ENCODE assay signal across 8 mouse cellular contexts in the genomic region with DNA sequence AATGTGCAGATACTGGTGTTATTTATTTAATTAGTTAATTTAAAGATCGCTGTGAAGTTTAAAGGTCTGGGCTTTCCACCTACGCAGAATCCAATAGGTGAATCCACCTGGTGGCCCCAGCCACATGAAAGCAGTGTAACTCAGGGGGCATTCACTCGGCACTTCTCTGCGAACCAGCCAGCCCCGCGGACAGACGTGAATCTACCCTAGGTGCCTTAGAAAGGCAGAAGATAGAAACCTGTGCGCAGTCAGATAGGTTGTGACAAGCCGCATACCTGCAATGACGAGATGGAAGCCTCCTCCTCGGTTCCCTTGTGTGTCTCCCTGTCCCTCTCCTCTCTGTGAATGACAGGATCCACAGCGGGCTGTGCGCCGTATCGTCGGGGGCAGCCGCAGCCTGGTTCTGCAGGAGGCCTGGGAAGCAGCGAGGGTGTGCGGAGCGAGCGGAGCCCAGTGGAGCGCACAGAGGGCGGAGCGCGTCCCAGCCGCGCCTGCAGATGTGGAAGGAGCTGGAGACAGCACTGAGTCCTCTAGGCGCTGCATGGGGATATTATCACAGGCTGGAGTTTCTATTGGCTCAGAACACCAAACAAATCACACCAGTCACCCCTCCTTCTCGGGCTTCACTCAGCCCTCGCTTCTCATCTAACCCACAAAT. TPM values are rescaled to one million over a fixed set of nuclear protein-coding genes. Genes with fewer than 3 reads are reported as not detected.
DNase-seq lines count a peak whose midpoint lies in the region; ATAC-seq and TF ChIP-seq lines count a peak whose summit lies in the region.

Grem2 (minus strand) TSS at position 522 of the 658 bp plus-strand sequence.

- peaks cover 10% of the 10 kb centered on the region; the same call in 1 of the 2 replicates for H3K27me3 ChIP-seq in heart, embryonic 10.5 days (ENCODE audit: insufficient read depth, poor library complexity, severe bottlenecking)
- no peaks in the 10 kb centered on the region for H3K27me3 ChIP-seq in lung, embryonic 14.5 days (ENCODE audit: insufficient read depth, low read length)

- TF ChIP-seq CTCF in lung, embryonic 14.5 days (IDR thresholded peaks at IDR 0.05; ENCODE audit: low read depth): no peak

- H3K27ac ChIP-seq in heart, embryonic 10.5 days: no peak within 1 kb of the TSS
- no peak within 1 kb of the TSS for H3K27ac ChIP-seq in lung, embryonic 14.5 days (ENCODE audit: low read depth)

- intact Hi-C loops in heart, postnatal 36 days (cut with DNase I): no loop called here
- intact Hi-C loops in gastrocnemius, postnatal 14 days (cut with DNase I; ENCODE audit: low total_unique reads): loop anchor here (10.0 kb wide), 1 partner anchor 327 kb away; no protein-coding TSS in a partner anchor

- peak within 1 kb of the TSS; percentile 66 for H3K4me2 ChIP-seq in lung, embryonic 14.5 days

- H3K36me3 ChIP-seq in heart, embryonic 10.5 days: no peaks in the 10 kb centered on the region
- H3K36me3 ChIP-seq in lung, embryonic 14.5 days (ENCODE audit: insufficient read depth): no peaks in the 10 kb centered on the region

- 4% methylated on average over 30 of the region's 30 CpGs for WGBS in heart, embryonic 10.5 days
- 5% methylated on average over 29 of the region's 30 CpGs for WGBS in lung, embryonic 14.5 days

- H3K4me3 ChIP-seq in heart, embryonic 10.5 days: peak within 1 kb of the TSS; percentile 54
- H3K4me3 ChIP-seq in lung, embryonic 14.5 days (ENCODE audit: low read depth, low read length): peak within 1 kb of the TSS; percentile 37

- peaks cover 3% of the 10 kb centered on the region; the same call in 1 of the 2 replicates for H3K4me1 ChIP-seq in heart, embryonic 10.5 days
- no peaks in the 10 kb centered on the region for H3K4me1 ChIP-seq in lung, embryonic 14.5 days (ENCODE audit: insufficient read depth)

- peak; percentile 99 for ATAC-seq in lung, embryonic 14.5 days (ENCODE audit: insufficient read depth)

- no peak for DNase-seq in heart, embryonic 10.5 days (ENCODE audit: low spot score)
- no peak for DNase-seq in heart, postnatal 36 days
- DNase-seq in embryo, embryonic 11 days: peak; percentile 81
- DNase-seq in gastrocnemius, postnatal 14 days: peak; percentile 31
- peak; percentile 47 to 64 for DNase-seq in layer of hippocampus, postnatal 10 days (ENCODE audit: low spot score in 2 of 2)
- peak; percentile 82 for DNase-seq in lung, embryonic 14.5 days
- peak; percentile 8 for DNase-seq in ovary, postnatal 10 days (ENCODE audit: low spot score)
- DNase-seq in T-cell, adult 2 months (ENCODE audit: low spot score): no peak

- H3K9ac ChIP-seq in lung, embryonic 14.5 days: peak within 1 kb of the TSS; percentile 38

- no peaks in the 10 kb centered on the region for H3K9me3 ChIP-seq in heart, embryonic 10.5 days
- no peaks in the 10 kb centered on the region for H3K9me3 ChIP-seq in lung, embryonic 14.5 days (ENCODE audit: low read depth, low read length)

RNA-seq across cellular contexts. Expression of gene Grem2, which starts in this region (rescaled TPM):
- 0.06 and 0.28 TPM in 2 replicates for polyA plus RNA-seq in heart, embryonic 10.5 days (2016; fragmentation: Nextera tagmentation; extraction: Ambion mirVana)
- total RNA-seq in heart, postnatal 36 days (2021): under 1 TPM; 0.14 to 0.16 TPM
- 10 to 100 TPM; 22.6 to 34.6 TPM for total RNA-seq in gastrocnemius, postnatal 14 days (2021)
- 10 to 100 TPM; 13.8 to 14.2 TPM for total RNA-seq in layer of hippocampus, postnatal 10 days (2021)
- polyA plus RNA-seq in lung, embryonic 14.5 days (2014; fragmentation: Nextera tagmentation; extraction: Ambion mirVana): 1.6 TPM in 2 replicates

Comparison
In these comparisons a context has a peak if more than half of its experiments do, and no peak if none do; other contexts are left out.
1. RNA of gene Grem2 (total RNA-seq): 22.6 to 34.6 TPM in gastrocnemius, postnatal 14 days and 13.8 to 14.2 TPM in layer of hippocampus, postnatal 10 days; 0.14 to 0.16 TPM in heart, postnatal 36 days; every median in the first group is over 10 times any median in the second.
2. DNase-seq: peak in embryo, embryonic 11 days (single experiment), gastrocnemius, postnatal 14 days (single experiment), layer of hippocampus, postnatal 10 days (2 of 2), lung, embryonic 14.5 days (single experiment) and ovary, postnatal 10 days (single experiment); none in heart, embryonic 10.5 days (single experiment), heart, postnatal 36 days (0 of 2) and T-cell, adult 2 months (single experiment).